Mouse (Mus musculus): ENCODE measurements around the gene Ube2t.

Ube2t gene

GRCm38 (mm10) chr1:134995954-134996353 lies 33.6 kb downstream of the Ube2t start:
- no peak for DNase-seq

- no peak for DNase-seq
Measured at GRCm38 (mm10) chr1:134996471-134996870, 34.1 kb downstream of the Ube2t start.

DNA sequence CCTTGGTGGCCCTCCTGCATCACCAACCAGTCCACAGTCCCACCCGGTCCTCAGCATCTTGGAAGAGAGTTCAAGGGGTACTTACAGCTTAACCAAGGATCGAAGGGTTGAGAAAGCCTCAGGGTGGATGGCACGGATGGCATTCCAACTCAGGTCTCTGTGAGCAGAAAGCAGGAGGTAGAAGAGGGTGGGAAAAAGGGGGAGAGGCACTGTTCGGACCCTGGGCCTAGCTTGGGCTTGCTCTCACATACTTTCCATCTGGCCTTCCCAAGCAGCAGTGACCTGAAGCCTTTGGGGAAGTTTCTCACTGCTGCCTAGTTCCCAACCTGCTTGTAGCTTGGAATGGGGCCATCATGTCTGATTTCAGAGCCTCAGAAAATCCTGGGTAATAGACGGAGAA lies 35.2 kb downstream of the Ube2t start:
- no peak for DNase-seq

DNA sequence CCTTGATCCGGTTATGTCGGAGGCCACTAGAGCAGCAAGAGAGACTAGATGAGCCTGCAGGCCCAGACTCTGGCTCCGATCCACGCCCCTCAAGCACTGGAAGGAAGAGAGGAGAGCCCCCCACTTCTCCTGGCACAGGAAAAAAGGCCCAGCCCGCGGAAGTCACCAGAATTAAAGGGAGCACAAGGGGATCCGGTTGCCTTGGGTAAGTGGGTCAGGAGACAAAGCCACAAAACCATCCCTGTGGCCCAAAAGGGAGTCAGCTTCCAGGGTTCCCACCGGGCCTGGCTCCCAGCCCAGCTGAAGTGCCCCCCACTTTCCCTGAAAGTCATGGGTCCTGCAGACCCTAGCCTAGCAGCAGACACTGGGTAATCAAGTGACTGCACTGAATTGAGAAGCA lies 35.9 kb downstream of the Ube2t start:
- DNase-seq, result peak in 1 of 2 experiments; percentile 42

DNA sequence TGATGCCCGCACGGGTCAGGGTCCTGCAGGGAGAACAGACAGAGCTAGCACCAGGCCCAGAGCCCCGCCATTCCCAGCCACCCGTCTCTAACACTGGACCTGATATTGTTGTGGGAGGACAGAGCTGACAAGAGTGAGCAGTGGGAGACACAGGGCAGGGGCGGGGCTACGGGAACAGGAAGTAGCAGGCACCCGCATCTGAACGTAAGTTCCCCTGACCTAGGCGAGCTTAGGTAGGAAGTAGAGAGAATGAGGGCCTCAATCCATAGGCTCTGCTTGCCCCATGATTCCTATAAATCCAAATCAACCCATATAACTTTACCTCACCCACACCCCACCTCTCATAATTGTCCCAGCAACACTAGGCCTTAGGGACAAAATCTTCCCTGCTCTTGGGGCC lies 38.2 kb downstream of the Ube2t start:
- DNase-seq, result no peak

DNA sequence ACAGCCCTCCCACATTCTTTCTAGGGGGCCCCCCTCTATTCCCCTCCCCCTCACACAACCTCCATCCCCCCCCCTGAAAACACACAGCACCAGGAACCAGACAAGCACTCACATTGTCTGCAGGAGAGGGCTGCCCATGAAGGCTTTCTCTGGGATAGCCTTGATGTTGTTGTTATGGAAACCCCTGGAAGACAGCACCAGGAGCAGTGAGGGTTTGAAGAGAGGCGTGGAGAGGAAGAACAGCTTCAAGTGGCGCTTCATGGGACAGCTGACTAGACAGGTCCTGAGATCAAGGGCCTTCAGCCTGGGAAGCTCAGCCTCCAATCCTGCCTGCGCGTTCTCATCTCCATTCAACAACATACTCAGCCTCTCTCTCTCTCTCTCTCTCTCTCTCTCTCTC lies 41.0 kb downstream of the Ube2t start:
- no peak for DNase-seq

DNA sequence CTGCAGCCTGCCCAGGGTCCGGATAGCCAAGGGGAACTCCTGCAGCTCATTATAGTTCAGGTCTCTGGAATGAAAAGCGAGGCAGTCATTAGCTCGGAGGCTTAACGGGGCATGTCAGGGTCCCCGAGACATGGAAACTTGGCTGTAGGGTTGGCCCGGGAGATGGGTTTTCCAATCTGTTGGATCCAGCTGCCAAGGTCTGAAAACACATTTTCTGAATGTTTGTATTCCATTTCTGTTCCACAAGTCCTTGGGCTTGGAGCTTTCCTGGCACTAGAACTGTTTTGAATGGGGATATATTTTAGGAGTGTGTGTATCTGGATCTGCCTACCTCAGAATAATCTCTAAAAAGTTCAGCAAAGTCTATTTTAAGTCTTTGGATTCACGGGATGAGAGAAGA lies 43.3 kb downstream of the Ube2t start:
- no peak for DNase-seq

- no peak for DNase-seq
Measured at GRCm38 (mm10) chr1:135009833-135010232, 47.5 kb downstream of the Ube2t start.

GRCm38 (mm10) chr1:135011912-135012311 lies 49.5 kb downstream of the Ube2t start:
- DNase-seq, result no peak

DNA sequence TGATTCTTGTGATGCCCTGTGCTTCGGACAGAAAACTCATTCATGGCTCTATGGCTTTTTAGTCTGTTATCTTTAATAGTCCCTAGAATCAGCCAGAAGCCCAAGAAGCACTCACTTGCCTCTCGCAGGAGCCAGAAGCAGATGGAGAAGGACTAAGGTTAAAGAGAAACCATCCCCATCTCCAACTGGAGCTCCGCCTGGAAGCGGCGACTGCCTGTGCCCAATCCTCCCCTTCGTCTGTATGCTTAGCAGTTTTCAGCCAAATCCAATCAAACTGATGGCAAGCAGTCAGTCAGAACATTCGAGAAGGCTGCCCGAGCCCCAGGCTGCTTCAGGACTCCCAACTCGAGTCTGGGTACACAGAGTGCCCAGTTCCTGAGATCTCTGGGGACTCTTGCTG lies 50.1 kb downstream of the Ube2t start:
- DNase-seq, result peak; percentile 51 to 56

DNA sequence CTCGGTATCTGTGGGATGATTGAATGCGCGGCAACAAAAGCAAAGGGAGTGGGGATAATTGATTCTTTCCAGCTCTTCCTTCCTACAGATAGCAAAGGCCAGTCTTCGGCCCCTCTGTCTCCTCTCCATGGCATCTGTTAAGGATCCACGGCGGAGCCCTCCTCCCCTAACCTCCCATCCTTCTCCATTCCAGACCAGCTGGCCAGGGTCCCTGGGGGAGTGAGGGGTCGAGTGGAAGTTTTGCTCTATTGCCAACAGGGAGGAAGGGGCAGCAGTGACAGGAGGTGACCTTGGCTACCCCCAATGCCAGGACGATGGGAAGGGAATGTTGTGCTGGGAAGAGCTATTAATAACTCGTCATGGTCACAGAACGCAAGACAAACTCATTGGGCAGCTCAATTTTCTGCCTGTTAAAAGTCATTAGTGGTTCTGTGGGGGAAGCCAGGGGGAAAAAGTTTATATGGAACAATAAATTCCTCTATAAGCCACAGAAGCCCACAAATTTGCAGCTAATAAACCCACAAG lies 52.6 kb downstream of the Ube2t start:
- DNase-seq, result peak; percentile 41 to 55

DNA sequence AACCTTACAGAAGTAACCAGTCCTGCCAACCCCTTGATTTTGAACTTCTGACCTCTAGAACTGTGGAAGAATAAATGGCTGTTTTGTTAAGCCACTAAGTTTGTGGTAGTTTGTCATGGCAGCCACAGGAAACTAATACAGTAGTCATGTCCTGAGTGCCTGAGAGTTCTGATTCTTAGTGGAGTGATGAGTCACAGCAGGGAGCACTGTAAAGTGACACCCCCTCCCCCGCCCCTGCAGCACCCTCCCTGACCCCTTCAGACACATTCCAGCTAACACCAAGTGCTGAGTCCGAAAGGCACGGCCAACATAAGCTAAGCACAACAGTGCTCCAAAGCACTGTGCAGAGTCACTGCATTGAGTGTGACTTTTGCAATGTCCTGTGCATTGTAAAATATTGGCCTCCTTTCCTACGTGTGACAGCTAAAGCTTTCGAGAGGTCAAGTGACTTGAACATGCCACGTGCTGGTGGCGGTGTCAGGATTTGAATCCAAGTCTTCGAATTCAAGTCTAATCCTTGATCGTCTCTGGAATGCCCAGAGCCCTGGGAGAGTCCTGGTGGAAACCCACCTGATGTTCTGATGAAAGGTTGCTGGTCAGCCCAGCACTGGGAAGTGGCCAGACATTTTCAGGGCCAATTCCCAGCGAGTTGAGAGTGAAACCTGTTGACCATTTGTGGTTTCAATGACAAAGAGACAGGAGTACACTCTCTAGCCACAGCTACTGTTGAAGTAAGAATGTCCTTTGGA lies 54.7 kb downstream of the Ube2t start:
- DNase-seq, result no peak

GRCm38 (mm10) chr1:135017656-135018015 lies 55.3 kb downstream of the Ube2t start:
- DNase-seq, result no peak

GRCm38 (mm10) chr1:135019087-135019774 lies 56.9 kb downstream of the Ube2t start:
- DNase-seq, result no peak

DNA sequence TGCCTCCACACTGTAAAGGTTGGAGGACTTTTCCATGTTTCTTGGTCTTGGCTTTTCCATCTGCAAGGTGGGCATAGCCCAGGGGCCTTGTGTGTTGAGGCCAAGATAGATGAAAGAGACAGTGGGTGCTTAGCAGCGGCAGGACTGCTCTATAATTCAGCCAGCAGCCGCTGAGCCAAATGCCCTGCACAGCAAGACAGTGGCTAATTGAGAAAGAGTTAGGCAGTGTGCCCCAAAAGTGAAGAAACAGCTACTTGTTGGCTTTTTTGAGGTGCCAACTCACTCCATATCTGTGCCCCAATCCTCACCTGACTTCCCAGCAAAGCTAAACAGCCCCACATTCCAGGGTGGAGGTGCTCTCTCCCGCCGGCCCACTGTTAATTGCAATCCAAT lies 57.4 kb downstream of the Ube2t start:
- no peak for DNase-seq

GRCm38 (mm10) chr1:135020281-135020940 lies 58.0 kb downstream of the Ube2t start:
- DNase-seq, result no peak

GRCm38 (mm10) chr1:135020970-135021369 lies 58.6 kb downstream of the Ube2t start:
- no peak for DNase-seq

- no peak for DNase-seq
Measured at GRCm38 (mm10) chr1:135021936-135022335, 59.6 kb downstream of the Ube2t start.

DNA sequence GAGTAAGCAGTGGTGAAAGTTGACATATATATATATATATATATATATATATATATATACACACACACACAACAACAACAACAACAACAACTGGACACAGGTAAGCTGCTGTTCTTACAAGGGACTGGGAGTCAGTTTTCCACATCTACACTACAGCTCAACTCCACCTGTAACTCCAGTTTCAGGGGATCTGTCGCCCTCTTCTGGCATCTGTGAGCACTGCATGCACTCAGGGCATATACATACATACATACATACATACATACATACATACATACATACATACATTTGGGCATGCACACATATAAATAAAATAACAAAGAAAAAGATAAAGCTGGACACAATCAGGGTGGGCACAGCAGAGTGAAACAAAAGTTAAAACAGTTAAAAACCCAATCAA lies 61.2 kb downstream of the Ube2t start:
- no peak for DNase-seq

Measured in cerebellum, postnatal 14 days (tissue).